Mouse (Mus musculus): ENCODE results near the gene Hmgcs2.
A peak's percentile ranks its signal among the peaks of the same experiment; 100 is the strongest.

The Hmgcs2 gene

DNA sequence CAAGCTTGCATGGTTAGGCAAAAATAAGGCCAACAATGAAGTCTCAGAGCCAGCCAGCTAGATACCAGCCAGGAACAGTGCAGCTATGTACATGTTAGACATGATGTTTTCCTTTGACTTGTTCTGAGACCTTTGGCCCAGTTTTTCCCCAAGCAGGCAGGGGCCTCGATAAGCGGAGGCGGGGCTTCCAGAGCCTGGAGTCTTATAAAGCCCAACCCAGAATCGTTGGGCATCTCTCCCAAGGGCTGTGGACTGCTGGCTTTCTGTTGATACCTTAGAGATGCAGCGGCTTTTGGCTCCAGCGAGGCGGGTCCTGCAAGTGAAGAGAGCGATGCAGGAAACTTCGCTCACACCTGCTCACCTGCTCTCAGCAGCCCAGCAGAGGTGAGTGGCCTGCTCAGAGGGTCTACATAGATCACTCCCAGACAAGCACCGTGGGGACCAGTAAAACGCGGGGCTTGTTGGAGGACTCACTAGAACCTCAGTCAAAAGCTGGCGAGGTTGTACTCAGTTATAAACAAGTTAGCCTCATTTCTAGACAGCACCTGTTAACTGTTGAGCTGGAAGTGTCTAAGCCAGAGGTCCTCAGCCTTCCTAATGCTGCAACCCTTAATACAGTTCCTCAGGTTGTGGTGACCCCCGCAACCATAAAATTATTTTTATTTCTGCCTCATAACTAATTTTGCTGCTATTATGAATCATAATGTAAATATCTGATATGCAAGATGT lies at the start of gene Hmgcs2:
TSS of gene Hmgcs2 (plus strand) at position 232 of the 729 bp plus-strand sequence.
- DNase-seq (ENCODE audit: low read depth, low spot score): no peak

DNA sequence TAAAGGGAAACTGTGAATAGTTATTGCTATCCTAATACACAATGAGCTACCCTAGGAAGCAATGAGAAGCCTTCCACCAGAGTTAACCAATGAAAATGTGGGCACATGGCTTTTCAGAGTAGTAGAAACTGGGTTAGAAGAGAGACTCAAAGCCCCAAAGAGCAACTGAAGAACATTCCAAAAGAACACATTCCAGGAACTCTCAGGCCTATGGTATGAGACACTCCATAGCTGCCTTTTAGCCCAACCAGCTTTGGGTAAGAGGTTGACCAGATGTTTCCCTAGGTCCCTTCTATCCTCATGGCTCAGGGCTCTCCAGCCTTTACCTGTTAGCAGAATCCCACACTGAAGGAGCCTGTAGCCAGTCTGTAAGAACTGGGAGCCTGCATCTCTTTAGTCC lies 46.7 kb upstream of the Hmgcs2 start:
- DNase-seq (ENCODE audit: low read depth, low spot score): no peak

DNA sequence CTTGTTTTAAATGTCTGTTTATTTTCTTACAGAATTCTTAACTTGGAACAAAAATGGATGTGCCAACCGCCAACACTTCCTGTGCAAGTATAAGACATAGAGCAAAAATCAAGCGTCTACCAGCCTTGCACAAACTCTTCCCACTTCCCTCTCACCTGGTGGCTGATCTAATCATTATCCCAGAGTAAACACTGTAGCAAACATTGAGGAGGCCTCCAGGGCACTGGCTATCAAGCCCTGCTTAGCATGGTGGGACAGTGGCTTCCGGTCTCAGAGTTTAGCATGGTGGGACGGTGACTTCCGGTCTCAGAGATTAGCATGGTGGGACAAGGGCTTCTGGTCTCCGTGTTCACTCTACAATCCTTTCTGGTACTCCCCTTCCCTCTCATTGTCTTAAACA lies 44.0 kb upstream of the Hmgcs2 start:
- no peak for DNase-seq (ENCODE audit: low read depth, low spot score)

DNA sequence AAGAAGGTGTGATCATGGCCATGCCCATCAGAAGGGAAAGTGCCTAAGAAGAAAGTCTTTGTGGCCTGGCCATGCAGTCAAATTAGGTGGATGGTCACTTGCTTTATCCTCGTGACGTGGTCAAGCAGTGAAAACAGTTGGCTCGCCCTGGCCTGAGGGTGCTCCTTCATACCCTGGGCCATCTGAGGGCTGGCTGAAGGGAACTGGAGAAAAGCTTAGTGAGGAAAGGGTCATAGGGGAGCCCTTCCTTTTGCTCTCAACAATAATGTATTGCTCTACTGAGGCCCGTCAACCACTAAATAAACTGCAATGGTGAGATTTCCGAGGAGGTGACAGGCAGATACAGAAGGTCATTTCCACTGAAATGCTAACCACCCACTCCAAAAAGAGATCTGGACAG lies 43.0 kb upstream of the Hmgcs2 start:
- DNase-seq (ENCODE audit: low read depth, low spot score): no peak

DNA sequence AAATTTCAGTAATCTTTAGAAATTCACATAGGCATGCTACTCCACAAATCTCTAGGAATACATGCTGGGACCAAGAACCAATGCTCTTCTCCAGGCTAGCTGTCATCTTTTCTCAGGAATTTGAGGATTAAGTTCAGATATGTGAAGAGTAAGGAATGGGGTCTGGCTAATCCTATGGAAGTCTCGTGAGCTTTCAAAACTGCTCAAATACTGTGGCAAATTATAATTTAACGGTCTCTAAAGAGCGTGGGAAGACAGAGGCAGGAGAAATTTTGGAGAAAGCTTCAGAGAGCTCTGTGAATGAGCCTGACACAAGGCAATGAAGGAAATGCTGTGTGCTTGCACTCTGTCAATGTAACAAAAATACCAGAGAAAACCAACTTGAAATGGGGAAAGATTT lies 42.1 kb upstream of the Hmgcs2 start:
- DNase-seq (ENCODE audit: low read depth, low spot score): no peak

DNA sequence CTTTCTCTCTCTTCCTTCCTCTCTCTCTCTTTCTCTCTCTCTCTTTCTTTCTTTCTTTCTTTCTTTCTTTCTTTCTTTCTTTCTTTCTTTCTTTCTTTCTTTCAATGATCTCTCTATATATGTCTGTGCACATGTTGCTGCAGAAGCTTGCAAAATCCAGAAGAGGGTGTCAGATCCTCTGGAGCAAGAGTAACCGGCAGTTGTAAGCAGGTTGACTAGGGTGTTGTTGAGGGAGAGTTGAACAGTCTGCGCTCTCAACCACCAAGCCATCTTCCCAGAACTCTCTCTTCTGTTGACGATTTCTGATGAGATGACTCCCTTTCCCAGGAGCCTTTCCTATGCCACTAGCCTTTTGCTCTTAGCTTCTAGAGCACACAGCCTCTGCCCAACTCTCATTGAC lies 38.2 kb upstream of the Hmgcs2 start:
- DNase-seq (ENCODE audit: low read depth, low spot score): no peak

DNA sequence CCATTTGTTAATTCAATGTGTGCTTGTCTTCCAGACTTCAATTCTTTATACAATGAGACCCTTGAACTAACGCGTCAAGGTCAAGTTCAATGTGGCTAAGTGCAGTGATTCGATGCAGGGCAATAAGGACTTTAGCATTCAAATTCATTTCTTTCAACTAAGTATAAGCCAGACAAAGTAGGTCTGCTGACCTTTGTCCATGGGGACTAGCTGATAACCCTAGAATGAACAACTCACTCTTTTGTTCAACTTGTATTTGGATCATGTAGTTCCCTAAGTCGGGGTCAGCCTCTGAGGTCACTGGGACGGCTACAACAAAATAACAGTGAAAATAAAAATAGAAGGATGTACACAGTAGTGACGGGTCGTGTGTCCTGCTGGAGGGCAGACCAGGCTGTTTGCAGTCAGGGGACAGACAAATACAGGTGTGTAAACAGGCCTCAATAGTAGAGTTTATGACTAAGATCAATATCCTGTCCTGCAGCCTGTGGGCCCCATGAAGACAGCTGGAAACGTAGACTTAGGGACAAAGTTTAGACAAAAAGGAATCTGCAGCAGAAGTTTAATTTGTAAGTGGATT lies 37.7 kb upstream of the Hmgcs2 start:
- DNase-seq (ENCODE audit: low read depth, low spot score): no peak

DNA sequence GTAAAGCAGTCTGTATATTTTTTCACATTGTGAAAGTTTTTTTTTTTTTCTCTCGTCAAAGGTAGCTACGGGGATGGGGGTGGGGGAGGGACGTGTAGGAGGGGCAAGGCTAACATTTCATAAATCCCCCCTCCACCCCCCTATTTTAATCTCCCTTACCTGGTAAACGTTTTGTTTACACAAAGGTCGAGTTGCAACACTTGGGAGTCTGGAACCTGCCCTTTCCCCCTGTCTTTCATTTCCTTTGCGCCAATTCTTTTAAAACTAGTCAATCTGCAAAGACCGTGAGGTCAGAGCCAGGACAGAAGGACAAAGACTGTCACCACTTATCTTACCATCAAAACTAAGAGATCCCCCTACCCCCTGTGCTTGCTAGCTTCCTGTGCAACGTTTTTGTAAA lies 34.3 kb upstream of the Hmgcs2 start:
- DNase-seq (ENCODE audit: low read depth, low spot score): no peak

DNA sequence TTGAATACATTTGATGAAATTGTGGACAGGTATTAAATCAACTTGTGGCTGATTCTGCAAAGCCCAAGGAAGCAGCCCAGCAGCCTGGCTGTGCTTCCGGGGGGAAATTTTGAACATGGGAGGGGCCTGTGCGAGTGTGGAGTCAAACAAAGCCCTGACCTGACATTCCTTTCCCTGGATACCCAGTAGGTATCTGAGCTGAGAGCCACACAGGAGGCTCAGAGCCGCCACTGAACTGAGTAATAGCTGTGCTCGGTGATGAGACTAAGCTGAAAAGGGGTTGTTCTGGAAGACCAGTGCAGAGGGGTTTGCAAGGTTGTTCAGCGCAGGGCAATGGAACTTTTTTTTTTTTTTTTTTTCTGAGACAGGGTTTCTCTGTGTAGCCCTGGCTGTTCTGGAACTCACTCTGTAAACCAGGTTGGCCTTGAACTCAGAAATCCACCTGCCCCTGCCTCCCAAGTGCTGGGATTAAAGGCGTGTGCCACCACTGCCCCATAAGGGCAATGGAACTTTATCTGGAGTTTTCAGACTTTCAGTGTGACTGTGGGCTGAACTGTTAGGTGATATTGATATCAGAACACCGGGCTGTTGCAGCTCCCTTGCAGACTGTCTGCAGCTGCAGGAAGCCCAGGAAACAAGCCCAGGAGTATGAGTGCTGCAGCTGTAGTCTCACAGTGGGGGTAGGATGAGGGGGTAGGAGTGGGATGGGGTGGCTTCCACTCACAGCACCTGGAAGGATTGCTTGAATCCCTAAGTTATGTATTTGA lies 33.1 kb upstream of the Hmgcs2 start:
- DNase-seq (ENCODE audit: low read depth, low spot score): no peak

DNA sequence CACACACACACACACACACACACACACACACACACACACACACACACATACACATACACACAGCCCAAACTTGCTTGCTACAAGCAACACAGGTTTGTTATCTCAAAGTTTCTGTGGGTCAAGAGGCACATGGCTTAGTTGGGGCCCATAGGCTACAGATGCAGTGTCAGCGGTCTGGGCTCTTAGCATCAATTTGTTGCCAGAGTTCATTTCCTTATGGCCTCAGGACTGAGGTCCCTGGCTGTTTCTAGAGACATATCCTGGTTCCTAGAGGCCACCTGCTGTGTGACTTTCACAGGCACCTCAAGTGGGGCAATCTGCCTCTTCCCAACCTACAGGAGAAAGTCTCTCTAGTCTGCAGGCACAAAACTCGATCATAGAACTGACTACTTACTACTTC lies 30.9 kb upstream of the Hmgcs2 start:
- no peak for DNase-seq (ENCODE audit: low read depth, low spot score)

DNA sequence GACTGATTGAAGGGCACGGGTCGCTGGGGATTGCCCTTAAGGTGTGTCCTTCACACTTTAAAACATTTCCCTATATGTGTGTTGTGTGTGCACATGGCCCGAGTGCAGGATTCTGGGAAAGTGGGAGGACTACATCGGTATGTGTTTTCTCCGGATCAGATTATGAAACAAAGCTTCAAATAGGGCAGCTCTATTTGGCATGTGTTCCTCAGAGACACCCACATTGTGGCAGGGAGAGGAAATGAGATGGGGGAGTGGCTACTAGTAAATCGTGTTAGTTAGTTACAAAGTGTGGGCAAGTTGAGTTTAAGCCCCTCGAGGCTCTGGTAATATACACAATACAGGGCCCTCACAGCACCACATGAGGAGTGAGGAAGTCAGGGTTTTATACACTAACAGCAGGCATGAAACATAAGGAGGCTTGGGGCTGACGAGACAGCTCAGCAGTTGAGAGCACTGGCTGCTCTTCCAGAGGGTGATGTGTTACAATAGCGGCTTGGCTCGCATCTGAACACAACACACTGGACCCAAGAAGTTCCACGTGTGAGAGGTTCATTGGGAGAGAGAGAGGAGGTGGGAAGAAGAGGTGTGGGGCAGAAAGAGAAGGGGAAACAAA lies 30.3 kb upstream of the Hmgcs2 start:
- peak; percentile 48 for DNase-seq (ENCODE audit: low read depth, low spot score)

DNA sequence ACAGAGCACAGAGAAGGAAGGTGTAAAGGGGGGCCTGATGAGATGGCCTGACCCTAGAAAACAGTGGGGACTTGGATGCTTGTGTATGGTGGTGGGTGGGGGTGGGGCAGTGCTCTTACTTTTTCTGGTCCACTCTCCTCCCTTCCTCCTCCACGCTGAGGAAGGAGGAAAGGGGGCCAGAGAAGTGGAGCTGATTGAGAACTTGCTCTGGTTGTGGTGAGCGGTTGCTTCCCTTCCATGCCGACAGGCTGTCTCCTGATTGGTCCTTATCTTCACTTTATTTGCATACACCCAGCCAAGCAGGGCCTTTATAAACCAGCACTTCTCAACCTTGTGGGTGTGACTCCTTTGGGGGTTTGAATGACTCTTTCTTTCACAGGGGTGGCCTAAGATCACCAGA lies 26.2 kb upstream of the Hmgcs2 start:
- no peak for DNase-seq (ENCODE audit: low read depth, low spot score)

DNA sequence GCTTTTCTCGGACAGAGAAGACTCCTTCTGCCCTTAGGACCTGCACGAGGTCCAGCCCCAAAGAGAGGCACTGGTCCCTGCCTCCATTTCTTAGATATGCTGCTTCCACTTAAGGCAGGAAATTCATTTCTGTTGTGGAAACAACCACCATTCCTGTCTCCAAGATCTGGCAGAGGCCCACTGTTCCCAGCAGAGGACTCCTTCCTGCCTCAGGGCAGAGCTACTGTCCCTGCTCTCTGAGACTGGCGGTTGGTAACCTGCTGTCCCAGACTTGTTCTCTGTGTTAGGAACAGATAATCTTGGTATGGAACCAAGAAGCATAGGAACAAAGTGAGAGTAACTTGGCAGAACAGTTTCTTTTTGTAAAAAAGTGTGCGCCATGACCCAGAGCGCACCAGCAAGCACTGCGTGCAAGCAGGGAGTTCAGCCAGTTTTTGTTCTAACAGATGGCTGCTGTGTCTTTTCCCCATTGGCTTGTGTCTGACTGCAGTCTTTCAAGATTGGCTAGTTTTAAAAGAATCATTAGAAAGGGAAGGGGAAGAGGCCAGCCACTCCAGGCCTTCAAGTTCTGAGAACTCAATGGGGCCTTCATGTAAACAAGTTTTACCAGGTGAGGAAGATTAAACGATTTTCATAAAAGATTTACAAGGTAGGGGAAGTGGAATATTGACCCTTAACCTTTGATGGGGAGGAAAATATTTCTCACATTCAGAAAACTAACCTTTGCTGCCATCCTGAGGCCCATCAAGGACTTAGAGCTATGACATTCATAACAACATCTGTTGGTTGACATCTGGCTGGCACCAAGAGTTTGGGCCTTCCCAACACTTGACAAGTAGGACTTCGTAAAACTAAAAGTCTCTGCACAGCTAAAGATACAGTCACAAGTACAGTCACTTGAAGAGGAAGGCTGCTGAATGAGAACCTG lies 25.3 kb upstream of the Hmgcs2 start:
- DNase-seq (ENCODE audit: low read depth, low spot score): peak; percentile 18

DNA sequence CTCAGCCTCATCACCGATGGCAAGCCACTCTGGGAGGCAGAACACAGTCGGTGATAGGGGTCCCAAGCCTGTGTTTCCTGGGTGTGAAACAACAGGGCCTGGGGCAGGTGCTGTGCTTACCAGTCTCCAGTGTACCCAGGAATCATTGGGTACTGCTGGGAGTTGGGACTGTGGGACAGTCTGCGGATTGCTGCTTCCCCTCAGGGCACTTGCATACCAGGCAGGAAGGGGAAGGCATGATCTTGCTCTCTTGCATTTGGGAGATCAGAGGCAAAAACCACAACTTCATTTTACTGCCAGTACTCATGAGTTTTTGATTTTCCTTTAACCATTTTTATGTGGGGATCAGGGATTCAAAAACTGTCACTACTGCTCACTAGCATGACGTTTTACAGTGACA lies 21.5 kb upstream of the Hmgcs2 start:
- no peak for DNase-seq (ENCODE audit: low read depth, low spot score)

DNA sequence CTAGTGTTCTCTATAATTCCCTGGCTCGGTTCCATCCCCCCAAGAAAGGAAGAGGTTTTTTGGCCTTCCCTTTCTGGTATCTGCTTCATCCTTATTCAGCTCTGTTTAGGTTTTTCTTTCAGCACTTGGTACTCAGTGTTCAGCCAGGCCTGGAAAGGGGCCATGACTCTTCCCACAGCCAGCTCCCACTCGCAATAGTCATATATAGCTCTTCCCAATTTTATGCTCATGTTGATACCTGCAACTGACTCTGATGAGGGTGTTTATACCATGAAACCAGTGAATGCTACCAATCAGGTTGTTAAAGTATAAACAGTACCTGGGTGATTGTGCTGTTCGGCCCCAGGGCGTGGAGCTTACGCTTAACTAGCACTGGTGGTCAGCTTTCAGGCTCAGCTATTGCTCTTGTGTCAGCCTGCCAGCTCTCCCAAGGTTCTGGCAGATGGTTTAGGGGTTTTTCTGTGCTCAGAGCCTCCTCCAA lies 20.9 kb upstream of the Hmgcs2 start:
- peak; percentile 75 for DNase-seq (ENCODE audit: low read depth, low spot score)

DNA sequence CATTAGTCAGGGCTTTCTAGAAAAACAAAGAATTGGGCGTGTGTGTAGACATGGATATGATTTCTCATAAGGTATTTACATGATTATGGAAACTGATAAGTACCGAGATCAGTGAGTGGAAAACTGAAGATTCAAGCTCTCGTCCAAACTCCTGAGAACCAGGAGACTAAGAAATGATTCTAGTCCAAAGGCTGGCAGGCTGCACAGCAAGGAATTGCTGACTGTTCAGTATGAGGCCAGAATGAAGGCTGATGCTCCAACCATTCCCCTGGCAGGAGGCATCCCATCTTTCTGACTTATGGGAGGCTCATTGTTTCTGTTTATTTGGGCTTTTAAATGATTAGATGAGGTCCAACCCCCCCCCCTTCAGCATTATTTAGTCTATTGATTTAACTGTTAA lies 19.7 kb upstream of the Hmgcs2 start:
- no peak for DNase-seq (ENCODE audit: low read depth, low spot score)

DNA sequence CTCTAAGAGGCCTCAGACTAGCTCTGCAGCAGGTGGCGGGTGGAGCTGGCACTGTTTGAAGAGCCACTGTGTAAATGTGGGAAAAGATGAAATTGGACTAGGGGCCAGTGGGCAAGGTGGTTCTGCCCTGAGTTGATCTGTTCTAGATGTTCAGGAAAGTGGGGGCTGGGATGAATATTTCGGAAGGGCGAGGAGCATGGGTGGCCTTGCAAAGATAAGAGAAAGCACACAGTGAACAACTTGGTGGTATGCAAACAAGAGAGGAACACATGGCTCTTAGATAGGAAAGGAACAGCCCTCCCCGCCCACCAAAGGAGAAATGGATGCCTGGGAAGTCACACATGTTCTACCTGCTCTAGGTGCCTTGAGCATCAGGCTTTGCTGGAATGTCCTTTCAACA lies 18.8 kb upstream of the Hmgcs2 start:
- no peak for DNase-seq (ENCODE audit: low read depth, low spot score)

DNA sequence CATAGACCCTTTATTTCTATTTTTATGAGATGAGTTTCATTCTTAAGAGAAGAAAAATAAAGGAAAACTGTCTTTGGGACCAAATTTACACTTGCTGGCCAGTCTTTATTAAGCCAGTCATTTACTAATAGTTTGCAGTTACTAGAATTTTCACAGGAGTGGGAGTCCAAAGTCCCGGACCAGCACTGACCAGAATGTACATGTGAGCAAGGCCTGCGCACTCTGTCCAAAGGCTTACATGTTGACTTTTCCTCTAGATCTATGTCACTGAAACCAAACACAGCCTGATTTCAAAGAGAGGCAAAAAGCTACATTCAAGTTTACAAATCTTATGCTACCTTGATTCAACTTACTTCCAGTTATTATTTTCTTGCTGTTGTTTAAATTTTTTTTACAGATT lies 18.1 kb upstream of the Hmgcs2 start:
- DNase-seq (ENCODE audit: low read depth, low spot score): no peak

DNA sequence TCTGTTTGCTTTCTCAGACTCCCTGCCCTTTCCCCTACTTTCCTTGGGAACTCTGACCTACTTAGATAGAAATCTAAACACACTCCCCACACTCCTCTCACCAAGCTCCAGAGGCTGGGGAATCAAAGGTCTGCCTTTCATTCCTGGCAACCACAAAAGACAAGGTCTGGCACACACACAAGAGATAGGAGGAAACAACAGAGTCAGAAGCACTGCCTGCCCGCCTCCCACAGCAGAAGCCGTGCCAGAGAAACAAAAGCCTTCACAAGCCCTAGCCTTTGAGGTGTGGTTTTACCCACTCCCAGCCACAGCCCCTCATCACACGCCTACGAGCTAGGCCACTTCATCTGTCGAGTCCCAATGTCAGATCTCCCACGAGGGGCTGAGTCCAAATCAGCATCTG lies 13.0 kb upstream of the Hmgcs2 start:
- peak; percentile 38 for DNase-seq (ENCODE audit: low read depth, low spot score)

DNA sequence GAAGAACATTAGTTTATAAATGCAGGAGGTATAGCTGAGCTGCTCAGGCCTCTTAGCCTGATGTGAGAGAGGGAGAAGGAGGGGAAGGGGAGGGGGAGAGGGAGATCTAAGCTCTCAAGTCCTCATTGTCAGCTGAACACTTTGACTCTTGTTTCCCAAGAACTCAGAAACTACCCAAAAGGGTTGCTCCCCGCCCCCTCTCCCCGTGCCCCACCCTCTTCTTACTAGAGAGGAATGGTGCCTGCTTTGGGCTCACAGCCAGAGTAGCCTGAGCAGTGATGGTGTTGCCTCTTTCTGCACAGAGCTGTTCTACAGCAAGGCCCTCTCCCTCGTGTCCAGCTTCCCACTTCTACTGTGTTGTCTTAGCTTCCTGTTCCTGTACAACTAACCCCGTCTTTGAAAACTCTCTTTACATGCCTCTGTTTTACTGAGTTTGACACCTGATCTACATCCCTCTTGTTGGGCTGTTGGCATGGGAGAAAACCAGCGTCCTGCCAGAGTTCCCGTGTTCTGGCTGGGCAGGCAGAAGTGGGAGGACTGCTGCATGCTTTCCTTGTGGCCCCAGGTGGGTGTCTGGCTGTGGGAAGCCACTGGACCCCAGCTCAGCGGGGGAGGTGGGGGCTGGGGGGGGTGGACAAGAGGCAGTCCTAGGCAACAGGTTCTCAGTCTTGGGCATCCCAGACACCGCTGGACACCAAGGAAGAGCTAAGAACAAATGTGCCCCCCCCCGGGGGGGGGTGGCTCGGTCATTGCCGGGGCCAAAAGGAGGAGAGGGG lies 6.4 kb upstream of the Hmgcs2 start:
- no peak for DNase-seq (ENCODE audit: low read depth, low spot score)

DNA sequence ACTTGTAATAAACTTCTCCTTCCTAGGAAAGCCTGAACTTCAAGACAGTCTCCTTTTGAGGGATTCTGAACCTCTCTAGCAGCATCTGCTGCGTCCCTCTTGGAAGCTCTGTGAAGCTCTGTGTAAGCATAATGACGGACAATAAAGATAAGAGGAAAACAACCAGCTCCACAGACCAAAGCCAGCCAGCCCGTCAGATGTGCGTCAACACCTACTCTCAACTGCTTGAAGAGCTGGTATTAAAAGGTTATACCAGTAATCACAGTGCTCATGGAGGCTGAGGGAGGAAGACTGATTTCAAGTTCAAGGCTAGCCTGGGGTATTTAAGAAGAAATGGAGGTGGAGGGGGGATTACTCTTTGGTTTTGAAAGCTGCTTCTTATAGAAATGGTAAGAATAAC lies 553 bp upstream of the Hmgcs2 start:
- DNase-seq (ENCODE audit: low read depth, low spot score): no peak

Measured in brain, adult 2 months (tissue).